Mouse (Mus musculus) urinary bladder, postnatal 14 days (tissue): ENCODE data around the gene Nhsl1.
"Not testable (repeated sequence)": the region's sequence is repeated elsewhere in the genome, so short reads cannot be mapped to it uniquely, and the experiment has no call there.

Experiments used
- DNase-seq: peaks from one replicate; pipeline ENCODE4 v3.0.0; 2021; ENCODE audit warnings: low spot score

Gene Nhsl1

GRCm38 (mm10) chr10:18445603-18446358 is 127.0 kb downstream of the Nhsl1 start:
- DNase-seq, result no peak

GRCm38 (mm10) chr10:18446359-18446820 is 127.6 kb downstream of the Nhsl1 start:
- DNase-seq, result no peak

- no peak for DNase-seq
Observed at GRCm38 (mm10) chr10:18447299-18447698, 128.5 kb downstream of the Nhsl1 start.

- DNase-seq, result not testable (repeated sequence)
Observed at GRCm38 (mm10) chr10:18448896-18449295, 130.1 kb downstream of the Nhsl1 start.

GRCm38 (mm10) chr10:18453380-18453779 is 134.6 kb downstream of the Nhsl1 start:
- DNase-seq, result peak; percentile 86

DNA sequence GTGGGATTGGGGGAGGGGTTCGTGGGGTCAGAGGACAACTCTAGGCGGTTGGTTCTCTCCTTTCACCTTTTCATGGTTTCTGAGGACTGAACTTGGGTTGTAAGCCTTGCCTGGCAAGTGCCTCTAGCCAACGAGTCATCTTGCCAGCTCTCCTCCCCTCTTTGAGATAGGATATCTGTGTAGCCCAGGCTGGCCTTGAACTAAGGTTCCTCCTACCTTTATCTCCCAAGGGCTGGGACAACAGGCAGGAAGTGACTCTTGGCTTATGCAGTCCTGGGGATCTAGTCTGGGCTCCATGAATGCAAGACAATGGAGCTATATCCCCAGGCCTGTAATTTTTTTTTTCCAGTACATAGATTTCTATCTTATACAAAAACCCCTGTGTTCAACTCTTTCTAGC is 135.4 kb downstream of the Nhsl1 start:
- DNase-seq, result no peak

GRCm38 (mm10) chr10:18455301-18455920 is 136.6 kb downstream of the Nhsl1 start:
- DNase-seq, result no peak

GRCm38 (mm10) chr10:18457808-18458475 is 139.2 kb downstream of the Nhsl1 start:
- no peak for DNase-seq

DNA sequence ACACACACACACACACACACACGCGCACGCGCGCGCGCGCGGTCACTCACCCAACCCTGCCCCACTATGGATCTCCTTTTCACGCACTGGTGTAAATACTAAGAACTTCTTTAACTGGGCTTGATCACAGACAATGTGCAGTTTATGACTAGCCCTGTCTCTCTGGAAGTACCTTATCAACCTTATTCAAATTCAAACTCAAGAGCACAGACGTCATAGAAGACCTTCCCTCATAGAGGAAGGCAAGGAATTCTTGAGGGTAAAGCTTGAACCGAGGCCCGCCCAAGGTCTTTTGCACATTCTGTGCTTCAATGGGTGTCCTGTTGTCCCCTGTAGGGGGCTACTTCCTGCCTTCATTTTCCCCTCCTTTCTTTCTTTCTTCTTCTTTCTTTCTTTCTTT is 142.6 kb downstream of the Nhsl1 start:
- no peak for DNase-seq

GRCm38 (mm10) chr10:18463071-18463841 is 144.5 kb downstream of the Nhsl1 start:
- DNase-seq, result no peak

DNA sequence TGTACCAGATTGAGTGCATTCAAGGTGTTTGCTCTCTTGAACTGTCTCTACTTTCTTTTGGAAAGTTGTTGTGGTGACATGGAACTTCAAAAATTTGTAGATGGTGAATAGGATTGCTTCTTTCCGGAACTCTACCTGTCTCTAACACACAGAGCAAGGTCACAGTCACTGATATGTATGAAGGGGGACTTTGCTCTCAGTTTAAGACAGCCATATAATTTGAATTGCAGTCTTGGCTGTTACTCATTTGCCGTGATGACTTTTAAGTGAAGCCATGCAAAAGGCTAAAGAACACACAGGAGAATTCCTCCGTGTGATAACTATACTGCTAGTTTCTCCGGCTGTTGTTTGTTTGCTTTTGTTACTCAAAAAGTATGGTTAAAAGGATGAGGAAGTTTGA is 149.6 kb downstream of the Nhsl1 start:
- DNase-seq, result no peak

GRCm38 (mm10) chr10:18469279-18470135 is 150.7 kb downstream of the Nhsl1 start:
- DNase-seq, result peak; percentile 18

GRCm38 (mm10) chr10:18470351-18471060 is 151.7 kb downstream of the Nhsl1 start:
- no peak for DNase-seq

DNA sequence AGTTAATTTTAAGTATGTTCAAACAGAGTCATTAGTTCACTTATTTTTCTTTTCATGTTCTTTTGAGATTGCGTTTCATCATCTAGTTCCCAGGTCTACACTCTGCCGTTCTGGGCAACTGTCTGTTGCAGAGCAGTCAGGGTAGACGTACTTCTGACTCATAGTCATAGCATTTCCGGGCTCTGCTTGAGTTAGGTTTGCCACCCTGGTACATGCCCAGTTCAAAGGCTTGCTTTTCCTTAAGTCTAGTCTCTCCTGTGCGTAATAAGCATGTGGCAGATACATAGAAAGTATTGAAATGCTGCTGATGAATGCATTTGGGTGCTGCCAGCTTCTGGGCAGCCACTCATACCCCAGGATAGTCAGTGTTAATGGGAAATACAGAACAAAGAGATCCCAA is 152.9 kb downstream of the Nhsl1 start:
- peak; percentile 28 for DNase-seq

DNA sequence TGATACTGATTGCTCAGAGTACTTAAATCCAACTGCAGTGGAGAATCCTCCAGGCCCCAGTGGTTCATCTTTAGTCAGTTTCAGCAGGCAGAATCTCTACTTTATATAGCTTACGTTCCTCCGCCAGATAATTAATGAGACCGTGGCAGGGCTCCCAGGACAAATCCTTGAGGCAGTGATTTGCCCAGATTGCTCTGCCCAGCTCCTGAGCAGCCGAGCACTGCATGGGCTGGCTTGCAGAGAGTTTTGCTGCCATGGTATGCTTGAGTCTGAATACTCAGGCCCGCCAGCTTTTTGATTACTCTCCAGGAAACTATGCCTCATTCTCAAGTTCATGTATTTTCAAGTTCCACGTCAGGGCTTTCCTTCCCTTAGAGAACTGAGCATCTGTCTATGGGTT is 156.3 kb downstream of the Nhsl1 start:
- DNase-seq, result peak; percentile 17

GRCm38 (mm10) chr10:18478294-18478693 is 159.5 kb downstream of the Nhsl1 start:
- DNase-seq, result no peak

- DNase-seq, result no peak
Observed at GRCm38 (mm10) chr10:18479285-18479684, 160.5 kb downstream of the Nhsl1 start.

GRCm38 (mm10) chr10:18480836-18481235 is 162.1 kb downstream of the Nhsl1 start:
- DNase-seq, result peak; percentile 32

- DNase-seq, result peak; percentile 40
Observed at GRCm38 (mm10) chr10:18482558-18483141, 163.9 kb downstream of the Nhsl1 start.

- no peak for DNase-seq
Observed at GRCm38 (mm10) chr10:18483658-18484057, 164.9 kb downstream of the Nhsl1 start.
